Mouse (Mus musculus) embryonic facial prominence, embryonic 12.5 days (tissue): Measurements from ENCODE around the gene Dram1. TPM values are rescaled to one million over a fixed set of nuclear protein-coding genes. Genes with fewer than 3 reads are reported as not detected.
A peak's percentile ranks its signal among the peaks of the same experiment; 100 is the strongest.

Source experiments
- ATAC-seq: fragments of 200-750 bp; cut with Nextera tagmentation; 2 replicates; pipeline ENCODE4 v1.8.0; 2017; ENCODE audit not compliant: insufficient number of reproducible peaks, insufficient read depth, low FRiP score, low TSS enrichment
- H3K27ac ChIP-seq: fragments of 300-500 bp; sonication (generic); 2 replicates; pipeline ENCODE4 v1.5.1; 2016; ENCODE audit warnings: mild to moderate bottlenecking
- H3K27me3 ChIP-seq: fragments of 300-500 bp; sonication (generic); 2 replicates; pipeline ENCODE4 v1.6.1; 2016; ENCODE audit warnings: mild to moderate bottlenecking, moderate library complexity
- H3K36me3 ChIP-seq: fragments of 300-500 bp; sonication (generic); 2 replicates; pipeline ENCODE4 v1.6.1; 2016; ENCODE audit warnings: mild to moderate bottlenecking
- H3K4me1 ChIP-seq: fragments of 300-500 bp; sonication (generic); 2 replicates; pipeline ENCODE4 v1.6.1; 2016
- H3K4me2 ChIP-seq: fragments of 300-500 bp; sonication (generic); replicated peaks from 2 replicates; pipeline ENCODE4 v1.6.1; 2016; ENCODE audit warnings: mild to moderate bottlenecking, moderate library complexity
- H3K4me3 ChIP-seq: fragments of 300-500 bp; sonication (generic); 2 replicates; pipeline ENCODE4 v1.5.1; 2016; ENCODE audit warnings: mild to moderate bottlenecking
- H3K9ac ChIP-seq: fragments of 300-500 bp; sonication (generic); 2 replicates; pipeline ENCODE4 v1.6.1; 2016; ENCODE audit warnings: mild to moderate bottlenecking, moderate library complexity
- H3K9me3 ChIP-seq: fragments of 300-500 bp; sonication (generic); 2 replicates; pipeline ENCODE4 v1.6.1; 2016; ENCODE audit warnings: mild to moderate bottlenecking, moderate library complexity
- WGBS: fragments of 180-500 bp; shearing (Covaris S2); methylation state at CpG from one replicate; pipeline ENCODE4 v1.1.7; 2016; 5-methylcytosine and 5-hydroxymethylcytosine counted together
- polyA plus RNA-seq: library from polyadenylated mRNA; unstranded; fragments of >200 nt; fragmentation: Nextera tagmentation; extraction: Ambion mirVana; gene quantifications from 2 replicates; pipeline ENCODE4 v1.2.1, GENCODE M21; 2016

Gene Dram1
- polyA plus RNA-seq, 1 experiment from 2014 or later = 0.88 TPM

DNA sequence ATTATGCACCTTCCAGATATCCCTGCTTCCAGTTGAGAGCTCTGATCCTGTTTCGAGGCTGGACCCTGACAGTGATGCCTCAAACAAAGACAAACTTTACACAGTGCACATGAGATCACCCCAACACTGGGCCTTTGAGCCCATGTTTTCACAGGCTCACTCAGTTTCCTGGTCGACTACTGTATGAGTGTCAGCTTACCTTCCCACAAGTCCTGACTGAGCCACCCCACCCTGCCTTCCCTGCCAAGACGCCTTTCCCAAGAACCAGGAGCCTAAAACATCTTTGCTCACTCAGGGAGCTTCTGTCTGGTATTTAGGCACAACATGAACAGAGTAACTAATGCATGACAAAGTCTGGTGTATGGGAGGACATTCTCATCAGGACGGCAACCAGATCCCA, 9.6 kb downstream of the Dram1 start:
- Histone ChIP-seq H3K9ac (no peak overlapping the region), H3K4me3 (no peak overlapping the region), H3K27ac (no peak overlapping the region), H3K27me3 (no peaks in the 10 kb centered on the region), H3K4me2 (no peak overlapping the region), H3K4me1 (no peaks in the 10 kb centered on the region), H3K36me3 (no peaks in the 10 kb centered on the region), H3K9me3 (no peaks in the 10 kb centered on the region)
- 46% methylated on average over 4 of the region's 4 CpGs for WGBS
- ATAC-seq = no peak

DNA sequence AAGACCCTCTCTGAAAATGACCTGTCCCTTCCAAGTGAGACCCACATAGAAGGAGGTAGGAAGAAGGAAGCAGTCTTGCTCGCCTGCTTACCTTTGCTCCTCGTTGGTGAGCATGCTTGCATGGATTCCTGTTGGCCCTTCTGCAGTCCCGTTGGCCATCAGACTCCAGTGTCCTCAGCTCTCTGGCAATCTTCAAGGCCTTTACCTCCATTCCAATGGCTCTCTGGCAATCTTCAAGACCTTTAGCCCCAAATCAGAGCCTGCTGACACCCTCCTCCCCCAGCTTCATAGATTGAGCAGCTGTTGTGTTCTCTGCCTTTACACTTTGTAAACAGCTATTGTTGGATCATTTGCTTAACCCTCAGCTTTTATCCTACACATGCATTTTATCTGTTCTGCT, 14.7 kb downstream of the Dram1 start:
- no peak for ATAC-seq
- 81% methylated on average over 3 of the region's 3 CpGs for WGBS
- Histone ChIP-seq H3K4me1 (no peaks in the 10 kb centered on the region), H3K27ac (no peak overlapping the region), H3K9me3 (no peaks in the 10 kb centered on the region), H3K27me3 (no peaks in the 10 kb centered on the region), H3K36me3 (no peaks in the 10 kb centered on the region), H3K9ac (no peak overlapping the region), H3K4me3 (no peak overlapping the region), H3K4me2 (no peak overlapping the region)

DNA sequence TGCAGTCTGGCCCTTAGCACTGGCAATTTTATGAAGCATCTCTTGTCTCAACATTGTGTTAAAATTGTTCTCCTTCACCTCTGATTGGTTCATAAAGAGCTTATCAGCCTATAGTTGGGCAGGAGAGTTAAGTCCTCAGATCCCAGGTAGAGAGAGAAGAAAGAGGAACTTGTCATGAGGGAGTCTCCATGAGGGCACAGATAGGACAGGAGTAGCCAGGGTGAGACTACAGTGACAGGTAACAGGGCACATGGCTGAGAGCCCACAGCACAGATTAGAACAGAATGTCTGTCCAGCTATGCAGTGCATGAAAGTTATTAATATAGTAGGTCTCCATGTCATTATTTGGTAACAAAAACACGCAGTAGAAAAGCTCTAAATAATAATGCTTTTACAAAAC, 16.7 kb downstream of the Dram1 start:
- WGBS = 68% methylated on average over 1 of the region's 1 CpGs

DNA sequence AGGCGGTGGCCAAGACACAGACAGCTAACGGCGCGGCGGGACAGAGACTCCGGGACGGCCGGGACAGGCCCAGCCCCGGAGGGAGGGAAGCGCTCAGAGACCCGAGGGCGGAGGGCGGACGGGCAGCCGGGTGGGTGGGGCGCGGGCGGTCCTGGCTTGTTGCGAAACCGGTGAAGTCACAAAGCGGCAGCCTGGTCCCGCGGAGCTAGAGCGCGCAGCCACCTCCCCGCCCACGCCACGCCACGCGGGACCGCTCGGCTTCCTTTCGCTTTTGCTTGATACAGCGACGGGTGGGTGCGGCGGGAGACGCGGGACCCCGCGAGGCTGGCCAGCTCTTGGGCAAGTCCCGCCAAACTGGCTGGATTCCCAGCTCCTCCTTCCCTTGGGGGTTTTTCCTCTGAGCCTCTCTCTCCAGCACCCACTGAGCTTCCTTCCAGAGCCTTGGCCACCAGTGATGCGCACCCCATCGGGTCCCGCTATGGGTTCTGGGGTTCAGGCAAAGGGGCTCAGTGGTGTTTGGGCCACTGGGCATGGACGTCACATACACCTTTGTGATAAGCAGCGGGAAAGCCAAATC, 21.8 kb downstream of the Dram1 start:
- ATAC-seq = 0 out of 2 replicates have a peak, but pooled peaks have one; percentile 67
- peaks cover 24% of the 10 kb centered on the region; the same call in 1 of the 2 replicates for H3K27me3 ChIP-seq
- H3K4me3 ChIP-seq = peak overlapping the region; percentile 54
- peak overlapping the region; percentile 55 for H3K9ac ChIP-seq
- no peaks in the 10 kb centered on the region for H3K4me1 ChIP-seq
- no peak overlapping the region for H3K27ac ChIP-seq
- H3K4me2 ChIP-seq = peak overlapping the region; percentile 91
- H3K9me3 ChIP-seq = no peaks in the 10 kb centered on the region
- no peaks in the 10 kb centered on the region for H3K36me3 ChIP-seq
- WGBS = 3% methylated on average over 46 of the region's 47 CpGs

More for the DNA sequence above, 16.7 kb downstream of the Dram1 start:
- Histone ChIP-seq H3K36me3 (no peaks in the 10 kb centered on the region), H3K27ac (no peak overlapping the region), H3K4me3 (no peak overlapping the region), H3K9ac (no peak overlapping the region), H3K27me3 (peaks cover 7% of the 10 kb centered on the region; the same call in 1 of the 2 replicates), H3K4me1 (no peaks in the 10 kb centered on the region), H3K4me2 (no peak overlapping the region), H3K9me3 (no peaks in the 10 kb centered on the region)
- ATAC-seq = no peak

DNA sequence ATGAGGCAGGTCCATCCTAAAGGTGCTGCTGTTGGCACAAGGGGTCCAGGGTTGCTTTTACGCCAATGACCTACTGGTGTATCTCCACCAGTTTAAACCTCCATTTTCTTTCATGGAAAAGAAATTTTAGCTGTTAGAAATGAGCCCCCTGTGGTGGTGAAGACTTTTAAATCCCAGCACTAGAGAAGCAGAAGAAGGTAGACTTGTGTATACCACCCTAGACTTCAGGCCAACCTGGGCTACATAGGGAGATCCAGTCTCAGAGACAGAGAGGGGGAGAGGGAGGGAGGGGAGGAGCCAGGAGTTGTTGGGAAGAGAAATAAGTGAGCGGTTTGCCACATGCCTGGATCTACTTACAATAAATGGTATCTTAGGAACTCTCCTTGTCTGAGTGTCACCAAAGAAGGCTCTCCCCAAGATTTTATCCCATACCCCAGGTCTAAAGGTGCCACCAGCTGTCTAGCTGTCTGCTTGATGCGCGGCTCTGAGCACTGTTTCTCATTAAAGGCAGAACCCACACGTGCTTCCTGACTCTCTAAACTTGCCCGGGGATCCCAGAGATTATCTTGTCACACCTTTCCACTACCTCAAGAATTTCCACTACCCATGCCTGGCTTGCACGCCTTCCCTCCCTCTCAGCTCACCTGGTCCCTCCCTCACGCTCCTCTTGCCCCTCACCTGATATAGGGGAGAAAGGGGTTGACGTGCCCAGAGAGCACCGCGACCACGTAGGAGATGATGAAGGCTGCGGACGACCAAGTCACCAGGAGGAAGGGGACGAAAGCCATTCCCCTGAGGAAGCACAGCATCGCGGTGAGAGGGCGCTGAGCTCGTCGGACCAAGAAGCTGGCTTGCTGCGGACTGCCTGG, 22.5 kb downstream of the Dram1 start:
- no peaks in the 10 kb centered on the region for H3K4me1 ChIP-seq
- H3K36me3 ChIP-seq = no peaks in the 10 kb centered on the region
- WGBS = 8% methylated on average over 21 of the region's 21 CpGs
- peak overlapping the region; percentile 55 for H3K9ac ChIP-seq
- peak overlapping the region; percentile 54 for H3K4me3 ChIP-seq
- H3K27me3 ChIP-seq = peaks cover 24% of the 10 kb centered on the region; the same call in 1 of the 2 replicates
- H3K27ac ChIP-seq = no peak overlapping the region
- ATAC-seq = no peak
- H3K9me3 ChIP-seq = no peaks in the 10 kb centered on the region
- H3K4me2 ChIP-seq = peak overlapping the region; percentile 91

- Histone ChIP-seq H3K4me2 (no peak overlapping the region), H3K4me3 (no peak overlapping the region), H3K27ac (no peak overlapping the region), H3K27me3 (peaks cover 24% of the 10 kb centered on the region; the same call in 1 of the 2 replicates), H3K9me3 (no peaks in the 10 kb centered on the region), H3K36me3 (no peaks in the 10 kb centered on the region), H3K9ac (no peak overlapping the region), H3K4me1 (no peaks in the 10 kb centered on the region)
- 77% methylated on average over 5 of the region's 5 CpGs for WGBS
- ATAC-seq = no peak
Observed at GRCm38 (mm10) chr10:88354599-88354998, 24.3 kb downstream of the Dram1 start.

- Histone ChIP-seq H3K4me1 (no peaks in the 10 kb centered on the region), H3K4me2 (no peak overlapping the region), H3K27me3 (peaks cover 20% of the 10 kb centered on the region; the same call in 1 of the 2 replicates), H3K36me3 (no peaks in the 10 kb centered on the region), H3K4me3 (no peak overlapping the region), H3K9ac (no peak overlapping the region), H3K9me3 (no peaks in the 10 kb centered on the region), H3K27ac (no peak overlapping the region)
- 85% methylated on average over 2 of the region's 2 CpGs for WGBS
- no peak for ATAC-seq
Observed at GRCm38 (mm10) chr10:88352549-88352948, 26.3 kb downstream of the Dram1 start.

DNA sequence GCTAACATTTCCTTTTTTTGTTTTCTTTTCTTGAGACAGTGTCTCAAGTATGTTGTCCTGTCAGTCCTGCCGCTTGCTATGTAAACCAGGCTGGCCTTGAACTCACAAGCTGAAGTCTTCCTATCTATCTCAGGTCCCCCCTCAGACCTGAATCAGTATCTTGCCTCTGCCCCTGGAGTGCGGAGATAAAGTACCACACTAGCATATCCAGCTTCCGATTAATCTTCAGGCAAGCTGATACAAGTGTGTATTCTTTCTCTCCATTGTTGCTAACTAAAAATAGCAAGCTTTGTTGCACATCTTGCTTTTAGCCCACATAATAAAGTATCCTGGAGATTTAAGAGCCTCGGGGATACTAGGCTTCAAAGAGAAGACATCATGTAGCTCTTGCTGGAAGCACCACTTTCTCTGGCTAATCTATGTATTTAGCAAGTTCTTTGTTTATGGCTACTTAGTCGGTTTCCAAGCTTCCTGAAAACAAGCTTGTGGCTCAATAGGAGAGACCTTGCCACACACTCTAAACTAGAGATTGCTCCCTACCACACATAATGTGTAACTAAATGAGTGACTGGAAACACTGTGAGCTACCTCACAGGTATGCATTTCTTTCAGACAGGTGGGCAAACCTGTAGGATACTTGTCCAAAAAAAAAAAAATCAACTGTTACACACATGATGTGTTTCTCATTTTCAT, 27.3 kb downstream of the Dram1 start:
- H3K4me2 ChIP-seq = no peak overlapping the region
- H3K27ac ChIP-seq = no peak overlapping the region
- no peaks in the 10 kb centered on the region for H3K4me1 ChIP-seq
- no peaks in the 10 kb centered on the region for H3K36me3 ChIP-seq
- no peak overlapping the region for H3K4me3 ChIP-seq
- no peaks in the 10 kb centered on the region for H3K9me3 ChIP-seq
- no peak for ATAC-seq
- H3K27me3 ChIP-seq = peaks cover 12% of the 10 kb centered on the region; the same call in 1 of the 2 replicates
- 62% methylated on average over 5 of the region's 5 CpGs for WGBS
- no peak overlapping the region for H3K9ac ChIP-seq

- Histone ChIP-seq H3K4me1 (no peaks in the 10 kb centered on the region; the same call in 1 of the 2 replicates), H3K4me2 (no peak overlapping the region), H3K9ac (no peak overlapping the region), H3K27me3 (0 out of 2 replicates have a peak, but pooled peaks cover 7% of the 10 kb centered on the region), H3K36me3 (no peaks in the 10 kb centered on the region), H3K27ac (no peak overlapping the region), H3K4me3 (no peak overlapping the region), H3K9me3 (no peaks in the 10 kb centered on the region)
- no peak for ATAC-seq
- 54% methylated on average over 2 of the region's 2 CpGs for WGBS
Observed at GRCm38 (mm10) chr10:88350687-88351086, 28.2 kb downstream of the Dram1 start.

DNA sequence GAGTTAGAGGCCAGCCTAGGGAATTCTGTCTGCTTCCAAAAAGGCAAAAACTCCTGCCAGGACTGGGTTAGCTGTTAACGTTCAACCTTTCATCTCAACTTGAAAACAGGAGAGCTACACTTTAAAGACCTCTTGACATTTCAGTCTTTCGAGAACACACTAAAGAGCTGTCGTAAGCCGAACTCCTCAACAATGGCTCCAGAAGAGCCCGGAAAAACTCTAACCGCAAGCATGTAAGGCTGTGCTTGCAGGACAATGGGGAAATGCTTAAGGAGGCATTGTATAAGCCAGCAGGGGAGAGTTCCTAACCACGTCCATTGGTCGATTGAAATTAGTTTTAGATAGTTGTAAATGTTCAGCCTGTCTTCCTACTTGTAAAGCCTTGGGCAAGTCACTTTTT, 29.1 kb downstream of the Dram1 start:
- WGBS = 28% methylated on average over 8 of the region's 8 CpGs
- no peak overlapping the region for H3K27ac ChIP-seq
- ATAC-seq = no peak
- no peaks in the 10 kb centered on the region for H3K27me3 ChIP-seq
- no peaks in the 10 kb centered on the region for H3K9me3 ChIP-seq
- H3K4me1 ChIP-seq = no peaks in the 10 kb centered on the region; the same call in 1 of the 2 replicates
- H3K9ac ChIP-seq = no peak overlapping the region
- H3K4me2 ChIP-seq = no peak overlapping the region
- no peaks in the 10 kb centered on the region for H3K36me3 ChIP-seq
- no peak overlapping the region for H3K4me3 ChIP-seq

DNA sequence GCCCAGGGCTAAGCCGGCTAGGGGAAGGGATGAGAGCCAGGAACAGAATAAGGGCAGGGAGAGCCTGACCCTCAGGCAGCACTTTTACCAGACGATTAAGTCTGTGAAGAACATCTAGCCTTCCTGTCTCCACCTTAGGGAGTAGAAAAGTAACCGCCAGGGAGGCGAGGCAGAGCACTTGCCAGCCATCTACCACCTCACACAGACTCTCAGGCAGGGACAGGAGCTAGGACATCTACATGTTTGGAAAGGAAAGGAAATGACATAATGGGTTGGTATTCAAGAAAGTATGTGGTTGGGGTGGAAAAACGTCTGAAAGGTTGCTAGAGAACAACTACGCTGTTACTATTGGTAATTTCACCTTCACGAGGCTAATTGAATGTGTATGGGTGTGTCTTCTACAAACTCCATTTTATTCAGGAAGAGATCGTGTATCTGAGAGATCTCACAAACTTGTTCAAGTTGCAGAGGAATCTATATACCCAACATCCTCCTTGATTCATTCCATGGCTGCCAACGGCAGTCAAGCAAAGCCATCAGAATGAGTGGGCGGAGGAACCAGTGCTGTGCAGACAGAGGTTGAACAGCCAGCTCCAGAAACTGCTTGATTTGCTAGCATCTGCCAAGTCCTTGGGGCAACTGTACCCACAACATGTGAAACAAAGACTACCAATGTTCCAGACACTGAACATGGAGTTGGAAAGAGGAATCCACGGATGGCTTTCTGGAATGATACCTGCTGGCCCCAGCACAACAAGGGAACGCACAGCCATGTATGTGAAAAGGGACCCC, 32.2 kb downstream of the Dram1 start:
- H3K4me1 ChIP-seq = no peaks in the 10 kb centered on the region; the same call in 1 of the 2 replicates
- no peaks in the 10 kb centered on the region for H3K9me3 ChIP-seq
- H3K27me3 ChIP-seq = no peaks in the 10 kb centered on the region
- H3K9ac ChIP-seq = no peak overlapping the region
- no peak overlapping the region for H3K4me3 ChIP-seq
- no peak for ATAC-seq
- H3K27ac ChIP-seq = no peak overlapping the region
- H3K4me2 ChIP-seq = no peak overlapping the region
- WGBS = 73% methylated on average over 12 of the region's 12 CpGs
- H3K36me3 ChIP-seq = no peaks in the 10 kb centered on the region
